Mouse (Mus musculus): ENCODE data around the gene Hspb9.

Hspb9 gene

GRCm38 (mm10) chr11:100713735-100714533, at the start of gene Hspb9:
Gene Hspb9 (plus strand): TSS chr11:100713850.
- DNase-seq = peak; percentile 91

GRCm38 (mm10) chr11:100671049-100671448, 42.6 kb upstream of the Hspb9 start:
- DNase-seq = no peak

- no peak for DNase-seq
Observed at GRCm38 (mm10) chr11:100671956-100672355, 41.7 kb upstream of the Hspb9 start.

- no peak for DNase-seq
Observed at GRCm38 (mm10) chr11:100673169-100673568, 40.5 kb upstream of the Hspb9 start.

- no peak for DNase-seq
Observed at GRCm38 (mm10) chr11:100677810-100678209, 35.8 kb upstream of the Hspb9 start.

GRCm38 (mm10) chr11:100681826-100682225, 31.8 kb upstream of the Hspb9 start:
- DNase-seq = no peak

GRCm38 (mm10) chr11:100682526-100682925, 31.1 kb upstream of the Hspb9 start:
- no peak for DNase-seq

- no peak for DNase-seq
Observed at GRCm38 (mm10) chr11:100684084-100684483, 29.6 kb upstream of the Hspb9 start.

- DNase-seq = no peak
Observed at GRCm38 (mm10) chr11:100685371-100685770, 28.3 kb upstream of the Hspb9 start.

- DNase-seq = no peak
Observed at GRCm38 (mm10) chr11:100687265-100687664, 26.4 kb upstream of the Hspb9 start.

GRCm38 (mm10) chr11:100688443-100688842, 25.2 kb upstream of the Hspb9 start:
- DNase-seq = no peak

- no peak for DNase-seq
Observed at GRCm38 (mm10) chr11:100690389-100690788, 23.3 kb upstream of the Hspb9 start.

- DNase-seq = peak; percentile 43
Observed at GRCm38 (mm10) chr11:100692164-100692616, 21.5 kb upstream of the Hspb9 start, which contains the start of gene Zfp385c. Gene Zfp385c (minus strand): TSS chr11:100692455.

- DNase-seq = no peak
Observed at GRCm38 (mm10) chr11:100693154-100693553, 20.5 kb upstream of the Hspb9 start.

GRCm38 (mm10) chr11:100694926-100695325, 18.7 kb upstream of the Hspb9 start:
- peak; percentile 79 for DNase-seq

- no peak for DNase-seq
Observed at GRCm38 (mm10) chr11:100697921-100698320, 15.7 kb upstream of the Hspb9 start.

GRCm38 (mm10) chr11:100700710-100701109, 12.9 kb upstream of the Hspb9 start:
- DNase-seq = no peak

GRCm38 (mm10) chr11:100701301-100701700, 12.3 kb upstream of the Hspb9 start:
- peak; percentile 54 for DNase-seq

- peak; percentile 68 for DNase-seq
Observed at GRCm38 (mm10) chr11:100702081-100702851, 11.4 kb upstream of the Hspb9 start.

GRCm38 (mm10) chr11:100702906-100703305, 10.7 kb upstream of the Hspb9 start:
- DNase-seq = no peak

GRCm38 (mm10) chr11:100703366-100703765, 10.3 kb upstream of the Hspb9 start:
- no peak for DNase-seq

- peak; percentile 13 for DNase-seq
Observed at GRCm38 (mm10) chr11:100703851-100704531, 9.7 kb upstream of the Hspb9 start, which contains the start of gene Dhx58. Gene Dhx58 (minus strand): TSS chr11:100704271.

- DNase-seq = no peak
Observed at GRCm38 (mm10) chr11:100705095-100705747, 8.4 kb upstream of the Hspb9 start.

All from thymus, postnatal 25 days (tissue).